Mouse (Mus musculus): ENCODE data around the gene Chfr. TPM values are rescaled to one million over a fixed set of nuclear protein-coding genes. Genes with fewer than 3 reads are reported as not detected.
"Not testable (repeated sequence)": the region's sequence is repeated elsewhere in the genome, so short reads cannot be mapped to it uniquely, and the experiment has no call there.

Chfr gene
- total and polyA plus RNA-seq, 2 experiments from 2014 or later: 58.0 to 62.5 TPM

DNA sequence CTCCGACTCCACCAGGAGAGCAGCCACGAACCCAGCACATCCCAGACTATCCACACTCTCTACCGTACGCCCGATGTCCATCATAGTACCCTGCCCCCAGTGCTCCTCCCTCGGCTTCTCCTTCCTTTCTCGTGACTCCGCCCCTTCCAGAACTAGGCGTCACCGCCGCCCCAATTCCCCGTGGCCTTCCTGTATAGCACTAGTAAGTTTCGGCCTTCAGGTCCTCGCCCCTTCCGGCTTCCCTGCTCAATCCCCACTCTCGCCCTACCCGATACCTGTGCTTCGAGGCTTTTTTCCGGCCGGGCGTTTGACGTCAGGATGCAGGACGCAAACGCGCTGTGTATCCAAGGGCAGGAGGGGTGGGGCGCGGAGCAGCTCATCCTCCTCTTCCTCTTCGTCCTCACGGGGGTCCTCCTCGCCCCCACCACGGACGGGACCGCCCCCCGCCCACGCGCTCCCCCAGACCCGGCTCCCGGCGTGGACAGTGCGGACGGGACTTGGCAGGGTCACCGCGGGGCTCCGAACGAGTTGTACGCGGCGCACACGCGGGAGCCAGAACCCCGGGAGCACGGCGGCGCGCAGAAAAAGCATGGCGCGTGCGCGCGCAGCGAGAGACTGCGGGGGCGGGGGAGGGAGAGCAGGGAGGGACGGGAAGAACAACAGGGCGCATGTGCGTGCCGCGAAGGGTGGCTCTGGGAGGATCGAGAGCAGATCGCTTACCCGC, 27.9 kb upstream of the Chfr start, which contains the start of gene Gtpbp6:
TSS of gene Gtpbp6 (minus strand) at position 617 of the 724 bp plus-strand sequence.
- Histone ChIP-seq H3K27ac (ENCODE audit: low read depth, low read length) (peak within 1 kb of the TSS; percentile 93), H3K36me3 (ENCODE audit: insufficient read depth, low read length) (peaks cover 34% of the 10 kb centered on the region), H3K4me1 (ENCODE audit: insufficient read depth, low read length) (peaks cover 11% of the 10 kb centered on the region; the same call in 1 of the 2 replicates), H3K9ac (replicated peaks; ENCODE audit: low read length, poor library complexity, severe bottlenecking) (peak within 1 kb of the TSS; percentile 77), H3K4me2 (ENCODE audit: low read depth, low read length, poor library complexity, severe bottlenecking) (peak within 1 kb of the TSS; percentile 87), H3K4me3 (ENCODE audit: low read depth, low read length) (peak within 1 kb of the TSS; percentile 57), H3K27me3 (ENCODE audit: insufficient read depth, low read length) (no peaks in the 10 kb centered on the region), H3K9me3 (ENCODE audit: low read length) (no peaks in the 10 kb centered on the region)
- ATAC-seq (ENCODE audit: low FRiP score) (peak; percentile 84), DNase-seq (ENCODE audit: low spot score) (peak; percentile 97)
- no peak for TF ChIP-seq CTCF (IDR thresholded peaks at IDR 0.05)
- under 1% methylated on average over 69 of the region's 71 CpGs for WGBS

DNA sequence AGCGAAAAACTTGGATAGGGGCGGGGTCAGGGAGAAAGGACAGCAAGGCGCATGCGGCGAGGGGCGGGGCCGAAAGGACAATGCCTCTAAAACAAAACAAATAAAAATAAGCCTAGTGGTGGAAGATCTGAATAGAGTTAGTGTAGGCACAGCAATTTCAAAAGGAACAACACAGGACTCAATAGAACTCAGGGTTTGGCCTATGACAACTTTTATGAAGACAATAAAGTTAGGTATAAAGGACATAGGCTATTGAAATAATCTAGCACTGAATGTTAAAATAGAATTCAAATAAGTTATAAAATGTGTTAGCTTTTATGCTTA, 27.4 kb upstream of the Chfr start:
- Histone ChIP-seq H3K4me1 (ENCODE audit: insufficient read depth, low read length) (peaks cover 11% of the 10 kb centered on the region; the same call in 1 of the 2 replicates), H3K27me3 (ENCODE audit: insufficient read depth, low read length) (no peaks in the 10 kb centered on the region), H3K9ac (replicated peaks; ENCODE audit: low read length, poor library complexity, severe bottlenecking) (no peak overlapping the region), H3K4me2 (ENCODE audit: low read depth, low read length, poor library complexity, severe bottlenecking) (peak overlapping the region; percentile 87), H3K4me3 (ENCODE audit: low read depth, low read length) (peak overlapping the region; percentile 57), H3K36me3 (ENCODE audit: insufficient read depth, low read length) (peaks cover 36% of the 10 kb centered on the region), H3K9me3 (ENCODE audit: low read length) (no peaks in the 10 kb centered on the region), H3K27ac (ENCODE audit: low read depth, low read length) (peak overlapping the region; percentile 93; the same call in 1 of the 2 replicates)
- peak; percentile 46 for TF ChIP-seq CTCF (IDR thresholded peaks at IDR 0.05)
- no peak for ATAC-seq (ENCODE audit: low FRiP score)
- WGBS: under 1% methylated on average over 7 of the region's 7 CpGs
- DNase-seq (ENCODE audit: low spot score): no peak

DNA sequence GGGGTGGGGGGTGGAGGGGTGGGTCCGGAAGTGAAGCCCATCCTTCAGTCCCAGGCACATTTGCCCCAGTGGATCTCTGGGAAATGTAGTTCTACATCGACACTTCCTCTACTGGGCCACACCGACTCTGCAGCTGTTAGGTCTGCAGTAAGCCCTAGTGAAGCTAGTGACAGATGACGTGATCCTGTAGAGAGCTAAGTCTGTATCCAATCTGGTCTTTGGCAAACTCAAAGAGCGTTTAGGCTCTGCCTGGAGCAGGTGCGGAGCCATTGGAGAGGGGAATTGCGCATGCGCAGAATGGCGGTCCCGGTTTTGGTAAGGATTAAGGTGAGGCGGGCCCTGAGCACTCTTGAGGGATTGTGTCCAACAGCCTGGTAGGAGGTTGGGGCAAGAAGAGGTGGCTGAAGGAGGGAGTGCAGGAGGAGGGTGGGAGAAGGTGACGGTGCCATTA, 25.6 kb upstream of the Chfr start, which contains the start of gene Zfp605:
TSS of gene Zfp605 (plus strand) at position 102 of the 451 bp plus-strand sequence.
- no peak for TF ChIP-seq CTCF (IDR thresholded peaks at IDR 0.05)
- H3K27ac ChIP-seq (ENCODE audit: low read depth, low read length): peak within 1 kb of the TSS; percentile 77
- H3K9ac ChIP-seq (replicated peaks; ENCODE audit: low read length, poor library complexity, severe bottlenecking): peak within 1 kb of the TSS; percentile 77
- peak; percentile 94 for DNase-seq (ENCODE audit: low spot score)
- H3K4me2 ChIP-seq (ENCODE audit: low read depth, low read length, poor library complexity, severe bottlenecking): peak within 1 kb of the TSS; percentile 62
- no peaks in the 10 kb centered on the region for H3K27me3 ChIP-seq (ENCODE audit: insufficient read depth, low read length)
- no peaks in the 10 kb centered on the region for H3K9me3 ChIP-seq (ENCODE audit: low read length)
- H3K4me1 ChIP-seq (ENCODE audit: insufficient read depth, low read length): peaks cover 11% of the 10 kb centered on the region; the same call in 1 of the 2 replicates
- peak within 1 kb of the TSS; percentile 60 for H3K4me3 ChIP-seq (ENCODE audit: low read depth, low read length)
- under 1% methylated on average over 12 of the region's 12 CpGs for WGBS
- ATAC-seq (ENCODE audit: low FRiP score): peak; percentile 68
- H3K36me3 ChIP-seq (ENCODE audit: insufficient read depth, low read length): peaks cover 22% of the 10 kb centered on the region

DNA sequence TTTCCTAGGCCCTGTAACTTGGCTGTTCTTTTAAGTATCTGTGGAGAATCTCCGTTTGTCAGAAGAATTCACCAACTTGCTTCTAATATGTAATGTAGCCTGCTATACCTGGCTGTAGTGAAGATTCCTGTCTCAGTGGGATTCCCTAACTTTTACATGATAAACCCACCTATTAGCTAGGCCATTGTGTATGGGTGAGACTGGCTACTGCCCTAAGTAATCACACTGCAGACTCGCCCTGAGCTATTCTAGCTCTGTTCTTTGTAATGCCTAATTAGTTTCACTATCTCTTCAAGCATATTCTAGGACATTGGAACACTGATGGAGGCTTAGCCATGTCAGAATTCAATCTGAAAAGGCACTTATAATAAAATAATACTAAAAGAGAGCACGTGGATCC, 13.3 kb upstream of the Chfr start:
- H3K27me3 ChIP-seq (ENCODE audit: insufficient read depth, low read length); H3K9me3 ChIP-seq (ENCODE audit: low read length); H3K27ac ChIP-seq (ENCODE audit: low read depth, low read length); H3K4me3 ChIP-seq (ENCODE audit: low read depth, low read length); H3K4me1 ChIP-seq (ENCODE audit: insufficient read depth, low read length); H3K9ac ChIP-seq (replicated peaks; ENCODE audit: low read length, poor library complexity, severe bottlenecking); ATAC-seq (ENCODE audit: low FRiP score); H3K4me2 ChIP-seq (ENCODE audit: low read depth, low read length, poor library complexity, severe bottlenecking); DNase-seq (ENCODE audit: low spot score): not testable (repeated sequence)
- peaks cover 20% of the 10 kb centered on the region for H3K36me3 ChIP-seq (ENCODE audit: insufficient read depth, low read length)
- WGBS: 81% methylated on average over 3 of the region's 3 CpGs

DNA sequence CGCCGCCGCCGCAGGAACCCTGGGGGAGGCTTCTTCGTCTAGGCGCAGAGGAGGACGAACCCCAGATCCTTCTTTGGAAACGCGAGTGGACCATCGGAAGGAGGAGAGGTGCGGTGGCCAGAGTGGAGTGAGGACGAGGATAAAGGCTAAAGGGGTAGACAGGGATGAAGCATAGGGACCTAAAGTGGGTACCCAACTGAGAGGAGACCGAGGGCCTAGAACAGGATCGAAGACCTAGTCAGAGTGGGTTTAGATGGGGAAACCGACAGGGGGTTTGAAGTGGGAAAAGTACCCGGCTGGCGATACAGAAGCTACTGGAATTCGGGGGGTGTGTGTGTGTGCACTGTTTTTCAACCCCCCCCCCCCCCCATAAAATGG, 434 bp downstream of the Chfr start:
- H3K4me1 ChIP-seq (ENCODE audit: insufficient read depth, low read length): no peaks in the 10 kb centered on the region
- H3K4me3 ChIP-seq (ENCODE audit: low read depth, low read length): peak overlapping the region; percentile 84
- 4% methylated on average over 18 of the region's 18 CpGs for WGBS
- H3K9me3 ChIP-seq (ENCODE audit: low read length): no peaks in the 10 kb centered on the region
- H3K9ac ChIP-seq (replicated peaks; ENCODE audit: low read length, poor library complexity, severe bottlenecking): peak overlapping the region; percentile 87
- no peak for TF ChIP-seq CTCF (IDR thresholded peaks at IDR 0.05)
- H3K36me3 ChIP-seq (ENCODE audit: insufficient read depth, low read length): peaks cover 8% of the 10 kb centered on the region
- no peaks in the 10 kb centered on the region for H3K27me3 ChIP-seq (ENCODE audit: insufficient read depth, low read length)
- peak overlapping the region; percentile 75 for H3K4me2 ChIP-seq (ENCODE audit: low read depth, low read length, poor library complexity, severe bottlenecking)
- ATAC-seq (ENCODE audit: low FRiP score) (peak; percentile 38), DNase-seq (ENCODE audit: low spot score) (peak; percentile 5)
- H3K27ac ChIP-seq (ENCODE audit: low read depth, low read length): peak overlapping the region; percentile 82

DNA sequence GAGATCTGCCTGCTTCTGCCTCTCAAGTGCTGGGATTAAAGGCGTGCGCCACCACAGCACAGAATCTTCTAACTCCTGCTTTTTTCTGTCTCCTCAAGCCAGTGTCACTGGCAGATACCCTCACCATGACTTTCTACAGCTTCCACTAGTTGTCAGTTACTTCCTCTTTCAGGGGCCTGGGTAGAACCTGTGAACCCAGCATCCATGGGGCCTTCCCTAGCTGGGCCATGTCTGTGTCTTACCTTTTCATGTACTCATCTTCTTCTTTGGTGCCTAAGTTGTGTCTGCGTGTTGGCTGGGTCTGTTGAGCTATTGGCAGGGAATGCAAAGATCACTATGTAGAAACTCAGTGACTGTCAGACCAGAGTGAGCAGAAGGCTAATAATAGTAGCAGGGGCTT, 2.2 kb downstream of the Chfr start:
- Histone ChIP-seq H3K27me3 (ENCODE audit: insufficient read depth, low read length) (no peaks in the 10 kb centered on the region), H3K27ac (ENCODE audit: low read depth, low read length) (no peak overlapping the region), H3K4me2 (ENCODE audit: low read depth, low read length, poor library complexity, severe bottlenecking) (no peak overlapping the region), H3K9ac (replicated peaks; ENCODE audit: low read length, poor library complexity, severe bottlenecking) (no peak overlapping the region), H3K4me3 (ENCODE audit: low read depth, low read length) (no peak overlapping the region), H3K36me3 (ENCODE audit: insufficient read depth, low read length) (peaks cover 8% of the 10 kb centered on the region), H3K9me3 (ENCODE audit: low read length) (no peaks in the 10 kb centered on the region), H3K4me1 (ENCODE audit: insufficient read depth, low read length) (no peaks in the 10 kb centered on the region)
- TF ChIP-seq CTCF (IDR thresholded peaks at IDR 0.05): no peak
- WGBS: 98% methylated on average over 3 of the region's 3 CpGs
- DNase-seq (ENCODE audit: low spot score) (no peak), ATAC-seq (ENCODE audit: low FRiP score) (no peak)

Measured in midbrain, postnatal 0 days (tissue).